Mouse (Mus musculus): ENCODE data around the gene Itpr2.

DNA sequence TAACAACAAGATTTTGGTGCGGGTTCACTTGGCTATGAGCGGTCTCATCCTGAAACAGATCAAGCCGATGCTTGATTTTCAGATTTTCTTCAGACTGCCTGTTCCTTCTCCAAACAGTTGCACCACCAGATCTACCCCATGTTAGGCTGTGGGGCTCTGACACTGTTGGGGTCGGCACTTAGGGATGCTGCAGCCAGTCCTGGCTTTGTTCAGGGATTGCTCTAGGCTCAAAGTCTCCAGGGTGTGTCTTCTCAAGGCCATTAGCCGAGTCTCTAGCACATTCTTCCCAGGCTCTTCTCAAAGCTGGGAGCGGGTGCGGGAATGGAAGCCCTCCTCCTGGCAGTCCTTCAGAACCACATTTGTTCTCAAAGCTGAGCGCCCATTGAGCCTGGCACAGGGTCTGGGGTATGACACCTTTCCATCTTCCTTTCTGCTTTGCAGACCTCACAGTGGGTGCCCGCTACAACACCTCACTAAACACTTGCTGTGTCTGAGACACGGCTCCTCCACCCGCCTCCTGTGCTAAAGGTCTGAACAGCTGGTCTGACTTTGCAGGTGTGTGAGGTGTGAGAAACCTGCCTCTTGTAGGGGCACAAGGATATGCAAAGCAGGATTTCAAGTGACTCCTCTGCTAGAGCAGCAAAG is 217.0 kb downstream of the Itpr2 start:
- TF ChIP-seq POLR2A (IDR thresholded peaks at IDR 0.05; ENCODE audit: insufficient read depth, low read length), result no peak
- no peak for TF ChIP-seq EP300 (IDR thresholded peaks at IDR 0.05; ENCODE audit: insufficient read depth, low read depth, low read length)
- TF ChIP-seq CTCF (IDR thresholded peaks at IDR 0.05; ENCODE audit: low read depth, low read length), result no peak
